Mouse (Mus musculus): Measurements from ENCODE around the gene Il3. TPM values are rescaled to one million over a fixed set of nuclear protein-coding genes. Genes with fewer than 3 reads are reported as not detected.
"Not testable (repeated sequence)": the region's sequence is repeated elsewhere in the genome, so short reads cannot be mapped to it uniquely, and the experiment has no call there.

Il3 gene
- polyA plus RNA-seq, 1 experiment from 2014 or later, result not detected

- no peak for ATAC-seq (replicated peaks; ENCODE audit: insufficient number of reproducible peaks, insufficient read depth, low FRiP score, low read depth)
- 20% methylated on average over 6 of the region's 6 CpGs for WGBS
- H3K27me3 ChIP-seq, result peaks cover 41% of the 10 kb centered on the region
- peak overlapping the region; percentile 95 for H3K4me2 ChIP-seq
- H3K9me3 ChIP-seq (replicated peaks), result no peaks in the 10 kb centered on the region
- no peak overlapping the region for H3K9ac ChIP-seq
- no peak overlapping the region for H3K27ac ChIP-seq
- no peaks in the 10 kb centered on the region for H3K36me3 ChIP-seq
- peaks cover 10% of the 10 kb centered on the region for H3K4me1 ChIP-seq (replicated peaks)
- no peak overlapping the region for H3K4me3 ChIP-seq
These were observed 36.1 kb upstream of the Il3 start for GRCm38 (mm10) chr11:54303076-54303727.

GRCm38 (mm10) chr11:54302606-54303005, 35.5 kb upstream of the Il3 start:
- Histone ChIP-seq H3K27me3 (peaks cover 41% of the 10 kb centered on the region), H3K4me2 (no peak overlapping the region), H3K4me3 (no peak overlapping the region), H3K4me1 (replicated peaks) (peaks cover 10% of the 10 kb centered on the region), H3K9me3 (replicated peaks) (no peaks in the 10 kb centered on the region), H3K36me3 (no peaks in the 10 kb centered on the region), H3K27ac (no peak overlapping the region), H3K9ac (no peak overlapping the region)
- ATAC-seq (replicated peaks; ENCODE audit: insufficient number of reproducible peaks, insufficient read depth, low FRiP score, low read depth), result no peak
- 89% methylated on average over 3 of the region's 3 CpGs for WGBS

DNA sequence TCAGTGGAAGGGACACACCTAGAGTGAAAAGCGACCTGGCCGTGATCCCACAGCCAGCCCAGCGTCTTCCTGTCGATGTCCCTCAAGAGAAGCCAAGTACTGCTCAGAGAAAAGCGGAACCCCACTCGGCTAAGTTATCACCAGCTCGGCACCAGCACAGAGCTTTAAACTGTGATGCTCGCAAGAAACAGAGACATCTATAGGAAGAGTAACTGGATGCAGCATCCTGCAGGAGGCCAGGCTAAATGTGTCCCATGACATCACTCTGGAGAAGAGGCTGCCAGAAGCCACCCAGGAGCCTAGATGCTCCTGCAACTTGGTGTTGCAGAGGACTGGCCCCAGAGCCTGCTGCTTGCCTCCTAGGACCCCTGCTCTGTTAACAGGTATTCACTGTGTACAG, 34.9 kb upstream of the Il3 start:
- WGBS, result 75% methylated on average over 8 of the region's 8 CpGs
- no peak overlapping the region for H3K9ac ChIP-seq
- no peak overlapping the region for H3K4me3 ChIP-seq
- no peak overlapping the region for H3K27ac ChIP-seq
- H3K4me2 ChIP-seq, result no peak overlapping the region
- peaks cover 10% of the 10 kb centered on the region for H3K4me1 ChIP-seq (replicated peaks)
- no peak for ATAC-seq (replicated peaks; ENCODE audit: insufficient number of reproducible peaks, insufficient read depth, low FRiP score, low read depth)
- no peaks in the 10 kb centered on the region for H3K36me3 ChIP-seq
- H3K9me3 ChIP-seq (replicated peaks), result no peaks in the 10 kb centered on the region
- H3K27me3 ChIP-seq, result peaks cover 37% of the 10 kb centered on the region

DNA sequence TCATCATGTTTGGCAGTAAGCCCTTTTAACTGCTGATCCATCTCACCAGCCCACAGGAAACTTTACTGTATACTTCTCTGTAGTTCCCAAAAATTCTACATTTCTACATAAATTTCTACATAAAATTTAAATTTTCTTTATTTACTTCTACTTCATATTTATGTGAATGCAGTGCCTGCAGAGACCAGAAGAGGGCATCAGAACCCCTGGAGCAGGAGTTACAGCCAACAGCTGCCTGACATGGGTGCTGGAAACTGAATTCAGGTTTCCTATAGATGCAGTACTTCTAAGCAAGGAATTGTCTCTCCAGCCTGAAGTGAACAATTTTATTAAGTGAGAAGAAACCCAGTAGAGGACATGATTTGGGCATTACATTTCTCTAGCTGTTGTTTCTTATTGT, 31.7 kb upstream of the Il3 start:
- Histone ChIP-seq H3K9ac (no peak overlapping the region), H3K27me3 (peaks cover 12% of the 10 kb centered on the region), H3K9me3 (replicated peaks) (no peaks in the 10 kb centered on the region), H3K4me3 (no peak overlapping the region), H3K36me3 (no peaks in the 10 kb centered on the region), H3K27ac (no peak overlapping the region), H3K4me2 (no peak overlapping the region), H3K4me1 (replicated peaks) (peaks cover 2% of the 10 kb centered on the region)
- ATAC-seq (replicated peaks; ENCODE audit: insufficient number of reproducible peaks, insufficient read depth, low FRiP score, low read depth), result no peak

GRCm38 (mm10) chr11:54297471-54297870, 30.4 kb upstream of the Il3 start:
- H3K36me3 ChIP-seq; H3K27me3 ChIP-seq; H3K4me2 ChIP-seq; H3K9me3 ChIP-seq (replicated peaks); H3K9ac ChIP-seq; ATAC-seq (replicated peaks; ENCODE audit: insufficient number of reproducible peaks, insufficient read depth, low FRiP score, low read depth); H3K4me3 ChIP-seq; H3K27ac ChIP-seq; H3K4me1 ChIP-seq (replicated peaks): not testable (repeated sequence)
- 83% methylated on average over 2 of the region's 2 CpGs for WGBS

- H3K4me2 ChIP-seq, result no peak overlapping the region
- H3K4me1 ChIP-seq (replicated peaks), result no peaks in the 10 kb centered on the region
- 71% methylated on average over 1 of the region's 1 CpGs for WGBS
- H3K27ac ChIP-seq, result no peak overlapping the region
- H3K9me3 ChIP-seq (replicated peaks), result no peaks in the 10 kb centered on the region
- H3K9ac ChIP-seq, result no peak overlapping the region
- H3K4me3 ChIP-seq, result no peak overlapping the region
- H3K36me3 ChIP-seq, result no peaks in the 10 kb centered on the region
- H3K27me3 ChIP-seq, result no peaks in the 10 kb centered on the region
- no peak for ATAC-seq (replicated peaks; ENCODE audit: insufficient number of reproducible peaks, insufficient read depth, low FRiP score, low read depth)
These were observed 29.7 kb upstream of the Il3 start for GRCm38 (mm10) chr11:54296734-54297133.

DNA sequence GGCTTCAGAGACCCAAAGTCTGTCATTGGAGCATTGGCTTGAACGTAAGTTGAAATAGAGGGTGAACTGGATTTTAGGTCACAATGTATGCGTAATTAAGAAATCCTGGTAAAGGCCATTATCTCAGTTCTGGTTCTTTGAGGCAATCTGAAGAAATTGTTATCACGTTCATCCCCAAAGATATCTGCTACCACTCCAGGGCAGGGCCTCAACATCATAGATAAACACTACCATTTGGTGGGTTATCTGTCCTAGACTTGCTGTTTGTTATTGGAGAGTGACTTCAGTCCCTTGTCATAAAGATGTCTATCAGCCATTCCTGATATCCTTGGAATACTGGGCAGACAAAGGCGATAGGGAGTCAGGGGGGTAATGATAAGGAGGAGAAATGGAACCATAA, 28.9 kb upstream of the Il3 start:
- no peak for ATAC-seq (replicated peaks; ENCODE audit: insufficient number of reproducible peaks, insufficient read depth, low FRiP score, low read depth)
- Histone ChIP-seq H3K9ac (no peak overlapping the region), H3K27ac (no peak overlapping the region), H3K27me3 (no peaks in the 10 kb centered on the region), H3K4me2 (no peak overlapping the region), H3K9me3 (replicated peaks) (no peaks in the 10 kb centered on the region), H3K36me3 (no peaks in the 10 kb centered on the region), H3K4me1 (replicated peaks) (no peaks in the 10 kb centered on the region), H3K4me3 (no peak overlapping the region)
- 73% methylated on average over 4 of the region's 4 CpGs for WGBS

DNA sequence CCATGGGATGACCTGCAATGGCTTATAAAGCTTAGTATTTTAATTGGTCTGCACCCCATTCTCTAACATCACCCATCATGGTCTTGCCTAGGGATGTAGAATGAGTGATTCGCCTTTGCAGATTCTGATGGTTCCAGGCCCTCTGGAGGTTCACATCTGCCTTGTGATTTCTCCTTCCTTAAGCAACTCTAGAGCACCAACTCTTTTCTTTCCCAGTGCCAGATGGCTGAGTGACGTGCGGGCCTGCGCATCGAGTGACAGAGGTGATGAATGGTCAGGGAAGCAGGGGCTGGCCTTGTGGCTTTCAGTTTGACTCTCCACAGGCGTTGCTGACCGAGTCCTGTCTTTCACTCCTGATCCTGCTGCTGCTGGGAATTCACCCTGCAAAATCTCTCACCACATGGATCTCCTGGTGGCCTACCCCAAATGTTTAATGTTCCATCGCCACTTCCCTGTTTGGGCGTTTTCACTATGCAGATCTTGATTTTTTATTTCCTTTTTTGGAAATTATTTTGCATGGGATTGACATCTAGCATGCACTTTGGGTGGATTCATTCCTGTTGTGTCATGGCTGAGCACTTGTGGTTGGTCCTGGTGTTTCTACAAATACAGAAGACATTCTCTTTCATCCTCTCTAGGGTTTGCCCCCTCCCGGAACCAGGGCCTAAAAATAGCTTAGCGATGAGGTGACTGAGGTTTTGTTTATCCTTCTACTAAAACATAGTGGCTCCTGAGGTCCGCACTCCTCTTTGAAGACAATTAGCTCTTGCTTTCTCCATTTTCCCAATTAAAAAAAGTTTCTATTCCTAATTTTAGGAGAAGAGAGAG, 27.1 kb upstream of the Il3 start:
- H3K27me3 ChIP-seq, result no peaks in the 10 kb centered on the region
- H3K36me3 ChIP-seq, result no peaks in the 10 kb centered on the region
- no peaks in the 10 kb centered on the region for H3K9me3 ChIP-seq (replicated peaks)
- no peak overlapping the region for H3K27ac ChIP-seq
- WGBS, result 57% methylated on average over 12 of the region's 12 CpGs
- H3K4me3 ChIP-seq, result no peak overlapping the region
- no peak for ATAC-seq (replicated peaks; ENCODE audit: insufficient number of reproducible peaks, insufficient read depth, low FRiP score, low read depth)
- H3K9ac ChIP-seq, result no peak overlapping the region
- H3K4me2 ChIP-seq, result no peak overlapping the region
- H3K4me1 ChIP-seq (replicated peaks), result no peaks in the 10 kb centered on the region

DNA sequence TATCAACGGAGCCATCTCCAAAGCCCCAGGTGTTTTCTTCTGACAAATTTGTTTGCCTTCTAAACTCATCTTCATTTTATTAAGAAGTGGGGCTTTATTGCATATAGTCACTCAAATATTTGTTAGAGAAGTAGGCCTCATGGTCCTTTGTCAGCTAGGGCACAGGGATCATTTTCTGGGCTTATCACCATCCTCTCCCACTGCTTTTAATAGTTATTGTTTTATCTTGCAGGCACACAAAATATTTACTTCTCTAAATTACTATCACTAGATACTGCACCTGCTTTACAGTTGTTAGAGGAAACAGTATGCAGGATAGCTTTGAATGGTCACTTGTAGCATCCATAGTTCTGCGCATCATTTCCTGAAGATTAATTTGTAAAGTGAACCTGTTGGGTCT, 25.1 kb upstream of the Il3 start:
- Histone ChIP-seq H3K27ac (no peak overlapping the region), H3K4me2 (no peak overlapping the region), H3K9me3 (replicated peaks) (no peaks in the 10 kb centered on the region), H3K36me3 (no peaks in the 10 kb centered on the region), H3K4me1 (replicated peaks) (no peaks in the 10 kb centered on the region), H3K9ac (no peak overlapping the region), H3K27me3 (no peaks in the 10 kb centered on the region), H3K4me3 (no peak overlapping the region)
- 85% methylated on average over 2 of the region's 2 CpGs for WGBS
- ATAC-seq (replicated peaks; ENCODE audit: insufficient number of reproducible peaks, insufficient read depth, low FRiP score, low read depth), result no peak

DNA sequence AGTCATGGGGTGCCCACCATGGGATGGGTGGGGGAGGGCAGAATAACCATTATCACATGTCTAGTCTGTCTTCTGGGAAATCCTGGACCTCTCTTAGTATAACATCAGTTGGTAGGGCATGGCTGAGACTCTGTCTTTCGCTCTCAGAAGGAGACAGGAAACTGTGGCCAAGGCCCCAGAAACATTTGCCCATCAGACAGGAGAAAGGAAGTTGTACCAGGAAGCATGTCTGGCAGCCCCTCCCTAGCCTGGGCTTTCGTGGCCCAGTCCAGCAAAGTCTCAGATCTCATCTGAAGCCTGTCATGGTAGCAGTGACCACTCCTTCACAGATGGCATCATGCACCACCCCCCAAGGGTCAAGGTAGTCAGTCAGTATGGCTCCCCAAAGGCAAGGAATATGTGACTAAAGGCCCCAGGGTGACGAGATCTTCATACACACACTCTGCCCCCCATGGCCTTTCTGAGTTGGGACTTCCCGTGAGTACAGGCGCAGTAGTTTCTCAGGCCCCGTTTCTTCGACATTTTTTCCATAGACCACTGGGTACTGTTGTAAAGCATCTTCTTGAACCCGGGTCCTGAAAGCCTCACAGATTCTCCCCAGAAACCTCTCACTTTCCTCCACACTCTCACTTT, 20.9 kb upstream of the Il3 start:
- ATAC-seq (replicated peaks; ENCODE audit: insufficient number of reproducible peaks, insufficient read depth, low FRiP score, low read depth), result no peak
- H3K4me3 ChIP-seq, result no peak overlapping the region
- no peaks in the 10 kb centered on the region for H3K4me1 ChIP-seq (replicated peaks)
- WGBS, result 81% methylated on average over 8 of the region's 8 CpGs
- H3K36me3 ChIP-seq, result no peaks in the 10 kb centered on the region
- H3K4me2 ChIP-seq, result no peak overlapping the region
- no peaks in the 10 kb centered on the region for H3K27me3 ChIP-seq
- H3K9me3 ChIP-seq (replicated peaks), result no peaks in the 10 kb centered on the region
- H3K27ac ChIP-seq, result no peak overlapping the region
- no peak overlapping the region for H3K9ac ChIP-seq

- H3K36me3 ChIP-seq, result no peaks in the 10 kb centered on the region
- no peak overlapping the region for H3K4me2 ChIP-seq
- no peaks in the 10 kb centered on the region for H3K4me1 ChIP-seq (replicated peaks)
- no peak overlapping the region for H3K4me3 ChIP-seq
- H3K27me3 ChIP-seq, result no peaks in the 10 kb centered on the region
- WGBS, result 55% methylated on average over 5 of the region's 5 CpGs
- H3K9me3 ChIP-seq (replicated peaks), result no peaks in the 10 kb centered on the region
- no peak overlapping the region for H3K27ac ChIP-seq
- no peak for ATAC-seq (replicated peaks; ENCODE audit: insufficient number of reproducible peaks, insufficient read depth, low FRiP score, low read depth)
- no peak overlapping the region for H3K9ac ChIP-seq
These were observed 4.4 kb upstream of the Il3 start for GRCm38 (mm10) chr11:54271437-54271949.
